Mouse (Mus musculus) urinary bladder, adult 18-20 months (tissue): ENCODE data around the gene Olfr1132.
"Not testable (repeated sequence)": the region's sequence is repeated elsewhere in the genome, so short reads cannot be mapped to it uniquely, and the experiment has no call there.

Experiments used
- DNase-seq, 2 experiments: peaks; one replicate each; pipeline ENCODE4 v3.0.0; 2022; ENCODE audit warnings: low spot score in 2 of 2, mixed read lengths in 2 of 2

Gene Olfr1132

DNA sequence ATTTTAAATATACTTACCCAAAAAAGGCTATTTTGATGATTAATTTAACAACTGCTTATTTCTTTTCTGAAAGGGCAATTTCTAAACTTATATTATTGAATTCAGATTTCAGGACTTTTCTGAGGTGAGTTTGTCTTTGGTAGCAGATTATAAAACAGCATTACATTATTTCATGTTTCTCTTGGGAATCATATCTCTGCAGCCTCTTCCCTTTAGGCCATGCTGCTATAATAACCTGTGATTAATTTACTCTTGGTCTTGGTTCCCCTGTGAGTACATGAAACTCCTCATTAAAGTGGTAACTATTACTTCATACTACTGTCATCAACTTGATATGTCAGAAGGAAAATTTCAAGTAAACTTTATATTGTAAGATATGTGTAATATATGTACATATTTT lies at the start of gene Olfr1132:
Gene Olfr1132, minus strand, starts transcription at position 101 of the 400 bp plus-strand sequence.
- no peak for DNase-seq

DNA sequence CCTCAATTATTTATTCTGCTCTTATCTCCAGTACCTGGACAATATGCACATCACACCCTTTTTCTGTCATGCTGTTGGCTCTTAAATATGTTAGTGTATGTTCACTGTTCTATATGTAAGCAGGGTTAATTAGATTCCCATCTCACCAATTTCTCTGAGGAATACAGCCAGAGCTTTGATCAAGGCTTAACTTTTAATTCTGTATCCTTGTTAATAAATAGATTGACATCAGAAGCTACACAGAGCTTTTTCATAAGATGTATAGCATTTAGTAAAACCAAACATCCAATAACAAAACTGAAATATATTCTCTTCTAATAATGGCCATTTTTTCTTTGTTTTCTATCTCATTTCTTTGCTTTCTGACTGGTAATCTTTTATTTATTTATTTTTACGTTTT lies 36.2 kb upstream of the Olfr1132 start, which contains the start of gene Olfr1135:
Gene Olfr1135, minus strand, starts transcription at position 101 of the 400 bp plus-strand sequence.
- DNase-seq = no peak

DNA sequence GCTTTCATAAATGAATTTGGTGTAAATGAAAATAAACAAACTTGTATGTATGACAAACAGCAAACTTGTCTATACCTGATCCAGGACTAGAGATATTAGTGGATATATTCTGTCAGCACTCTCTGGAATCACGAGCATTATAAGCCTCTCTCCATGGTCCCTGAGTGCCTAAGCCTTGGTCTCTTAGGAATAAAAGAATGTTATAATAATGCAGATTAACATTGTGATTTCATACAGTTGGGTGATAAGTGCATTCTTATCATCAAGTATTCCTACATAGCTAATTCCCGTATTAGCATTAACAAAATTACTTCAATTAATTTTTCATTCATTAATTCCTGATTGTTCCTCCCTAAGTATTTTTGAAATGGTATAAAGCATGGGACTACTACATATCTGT lies 21.0 kb upstream of the Olfr1132 start, which contains the start of gene Olfr1134:
Gene Olfr1134, minus strand, starts transcription at position 101 of the 400 bp plus-strand sequence.
- no peak for DNase-seq

GRCm38 (mm10) chr2:87647274-87647673 lies 9.9 kb upstream of the Olfr1132 start, which contains the start of gene Olfr1133:
TSS of gene Olfr1133 (minus strand) at chr2:87647374.
- no peak for DNase-seq

- DNase-seq = no peak
Measured at GRCm38 (mm10) chr2:87642441-87642840, 5.1 kb upstream of the Olfr1132 start.

GRCm38 (mm10) chr2:87626804-87627203 lies 10.5 kb downstream of the Olfr1132 start, which contains the start of gene Olfr1131:
TSS of gene Olfr1131 (plus strand) at chr2:87627104.
- no peak for DNase-seq

GRCm38 (mm10) chr2:87605912-87606311 lies 31.4 kb downstream of the Olfr1132 start, which contains the start of gene Olfr1130:
TSS of gene Olfr1130 (plus strand) at chr2:87606212.
- DNase-seq = not testable (repeated sequence)
